Mouse (Mus musculus) gastrocnemius, postnatal 4 days (tissue): ENCODE measurements around the gene RPS10-NUDT3. TPM values are rescaled to one million over a fixed set of nuclear protein-coding genes. Genes with fewer than 3 reads are reported as not detected.
A peak's percentile ranks its signal among the peaks of the same experiment; 100 is the strongest.
"Not testable (repeated sequence)": the region's sequence is repeated elsewhere in the genome, so short reads cannot be mapped to it uniquely, and the experiment has no call there.

ENCODE experiments used
- DNase-seq, 2 experiments: peaks; one replicate each; pipeline ENCODE4 v3.0.0; 2021 to 2022; ENCODE audit warnings: low spot score in 2 of 2, mixed read lengths in 2 of 2
- total RNA-seq, 2 experiments: library from RNA; stranded (reverse); gene quantifications; 2 replicates each; pipeline ENCODE4 v1.2.3; 2021

The RPS10-NUDT3 gene
- total RNA-seq, 2 experiments from 2014 or later, result not detected

DNA sequence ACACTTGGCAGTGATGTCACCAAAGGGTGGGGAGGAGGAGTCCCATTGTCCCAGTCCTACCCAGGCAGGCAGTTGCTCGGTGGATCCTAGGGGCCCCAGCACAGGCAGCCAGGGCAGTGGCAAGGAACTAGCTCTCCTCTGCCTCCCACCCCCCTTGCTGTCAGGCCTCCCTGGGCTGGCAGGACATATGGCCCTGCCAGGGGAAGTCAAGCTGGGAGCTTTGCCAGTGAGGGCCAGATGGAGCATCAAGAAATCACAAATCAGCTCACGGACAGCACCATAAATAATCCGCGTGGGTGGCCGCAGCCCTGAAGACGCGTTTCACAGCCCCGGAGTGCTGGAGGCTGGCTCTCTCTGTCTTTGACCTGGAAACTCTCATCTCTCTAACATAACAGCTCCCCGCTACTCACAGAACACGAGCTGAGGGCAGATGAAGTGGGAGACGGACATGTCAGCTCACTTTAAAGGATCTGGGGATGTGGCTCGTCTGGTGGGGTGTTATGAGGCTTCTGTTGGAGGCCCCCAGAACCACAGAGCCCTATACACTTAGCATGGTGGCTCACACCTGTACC lies 7.6 kb upstream of the RPS10-NUDT3 start:
- peak in 1 of 2 experiments; percentile 43 for DNase-seq

DNA sequence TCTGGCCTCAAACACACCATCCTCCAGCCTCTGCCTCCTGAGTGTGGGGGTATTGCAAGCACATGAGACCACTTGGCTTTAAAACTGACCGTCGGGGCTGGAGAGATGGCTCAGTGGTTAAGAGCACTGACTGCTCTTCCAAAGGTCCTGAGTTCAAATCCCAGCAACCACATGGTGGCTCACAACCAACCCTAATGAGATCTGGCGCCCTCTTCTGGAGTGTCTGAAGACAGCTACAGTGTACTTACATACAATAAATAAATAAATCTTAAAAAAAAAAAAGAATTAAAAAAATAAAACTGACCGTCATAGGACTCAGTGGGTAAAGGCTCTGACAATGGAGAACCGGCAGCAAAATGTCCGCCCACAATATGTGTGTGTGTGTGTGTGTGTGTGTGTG lies 4.8 kb upstream of the RPS10-NUDT3 start:
- DNase-seq, result not testable (repeated sequence)

DNA sequence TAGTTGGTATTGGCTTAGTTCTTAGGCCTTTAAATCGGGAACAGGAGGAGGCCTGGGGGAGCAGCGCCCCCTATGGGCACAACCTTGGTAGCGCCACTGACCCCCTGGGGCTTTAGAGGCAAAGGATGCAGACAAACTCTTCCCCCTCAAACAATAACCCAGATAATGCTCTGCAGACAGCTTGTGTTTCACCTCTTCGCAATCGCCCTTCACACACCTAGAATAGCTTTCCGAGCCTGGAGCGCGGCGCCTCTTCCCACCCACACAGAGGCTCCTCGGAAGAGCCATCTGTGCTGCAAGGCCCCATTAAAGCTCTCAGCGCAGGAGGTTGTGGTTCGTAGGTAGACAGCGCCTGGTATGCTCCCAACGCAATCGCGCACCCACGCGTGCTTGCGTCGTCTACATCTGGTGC lies 3.9 kb upstream of the RPS10-NUDT3 start:
- no peak for DNase-seq

DNA sequence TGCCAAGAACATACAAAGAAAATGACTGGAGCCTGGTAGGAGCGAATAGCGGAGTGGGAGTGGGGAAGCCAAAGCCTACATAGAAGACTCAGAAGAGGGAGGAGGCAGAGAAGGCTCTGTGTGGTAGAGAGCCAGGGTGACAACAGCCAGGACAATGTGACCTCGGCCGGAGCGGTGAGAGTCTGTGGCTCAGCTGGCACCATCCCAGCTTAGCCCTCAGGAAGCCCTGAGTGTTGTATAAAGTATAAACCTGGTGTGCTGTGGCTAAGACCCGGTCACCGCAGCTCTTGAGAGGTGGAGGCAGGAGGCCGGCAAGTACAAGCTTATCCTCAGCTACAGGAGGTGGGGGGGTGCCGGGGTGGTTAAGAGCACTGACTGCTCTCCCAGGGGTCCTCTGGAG lies 2.3 kb upstream of the RPS10-NUDT3 start:
- no peak for DNase-seq

DNA sequence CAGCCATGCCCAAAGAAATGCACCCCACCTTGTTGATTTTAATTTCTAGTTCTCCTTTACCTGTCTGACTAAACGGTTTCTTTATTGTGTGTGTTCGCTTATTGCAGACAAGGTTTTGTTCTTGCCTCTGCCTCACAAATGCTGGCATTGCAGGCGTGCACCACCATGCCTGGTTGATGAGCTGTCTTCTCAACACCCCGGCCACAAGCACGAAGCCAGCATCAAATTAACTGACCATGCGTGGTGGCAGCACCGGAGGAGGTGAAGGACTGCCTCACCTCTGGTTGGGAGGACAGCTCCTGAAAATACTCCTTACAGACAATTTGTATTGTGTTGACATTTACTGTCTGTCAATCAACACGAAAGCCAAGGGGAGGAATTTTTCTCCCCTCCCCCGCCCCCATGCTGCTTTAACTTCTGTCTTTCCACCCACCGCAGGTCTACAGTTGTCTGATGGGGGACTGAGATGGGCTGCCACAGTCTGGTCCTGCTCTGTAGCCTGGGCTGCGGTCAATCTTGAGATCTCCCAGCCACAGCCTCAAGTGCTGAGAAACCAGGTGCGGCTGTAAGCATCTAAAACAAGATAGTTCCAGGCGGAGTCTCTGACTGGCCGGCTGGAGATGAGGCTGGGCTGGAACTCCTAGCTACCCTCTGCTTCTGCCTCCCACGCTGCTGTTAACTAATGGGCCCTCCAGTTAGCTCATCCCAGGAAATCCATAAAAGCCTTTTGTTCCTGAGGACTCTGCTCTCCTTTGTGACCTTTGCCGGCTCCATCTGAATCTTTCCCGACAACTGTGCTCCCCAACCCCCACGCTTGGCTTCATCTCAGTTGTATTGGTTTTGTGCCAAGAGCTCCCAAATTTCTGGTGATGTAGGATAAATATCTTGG lies 1.4 kb upstream of the RPS10-NUDT3 start, which contains the start of gene Rps10:
Rps10 (minus strand) TSS at position 538 of the 889 bp plus-strand sequence.
- no peak for DNase-seq

DNA sequence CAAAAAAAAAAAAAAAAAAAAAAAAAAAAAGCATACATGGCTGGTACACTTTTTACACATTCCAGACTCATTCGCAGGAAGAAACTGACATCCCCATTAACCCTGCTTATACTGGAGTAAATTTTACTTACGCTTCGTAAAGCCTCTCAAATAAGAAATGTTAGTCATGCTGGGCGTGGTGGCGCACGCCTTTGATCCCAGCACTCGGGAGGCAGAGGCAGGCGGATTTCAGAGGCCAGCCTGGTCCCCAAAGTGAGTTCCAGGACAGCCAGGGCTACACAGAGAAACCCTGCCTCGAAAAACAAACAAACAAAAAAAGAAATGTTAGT lies 517 bp upstream of the RPS10-NUDT3 start:
- not testable (repeated sequence) for DNase-seq

DNA sequence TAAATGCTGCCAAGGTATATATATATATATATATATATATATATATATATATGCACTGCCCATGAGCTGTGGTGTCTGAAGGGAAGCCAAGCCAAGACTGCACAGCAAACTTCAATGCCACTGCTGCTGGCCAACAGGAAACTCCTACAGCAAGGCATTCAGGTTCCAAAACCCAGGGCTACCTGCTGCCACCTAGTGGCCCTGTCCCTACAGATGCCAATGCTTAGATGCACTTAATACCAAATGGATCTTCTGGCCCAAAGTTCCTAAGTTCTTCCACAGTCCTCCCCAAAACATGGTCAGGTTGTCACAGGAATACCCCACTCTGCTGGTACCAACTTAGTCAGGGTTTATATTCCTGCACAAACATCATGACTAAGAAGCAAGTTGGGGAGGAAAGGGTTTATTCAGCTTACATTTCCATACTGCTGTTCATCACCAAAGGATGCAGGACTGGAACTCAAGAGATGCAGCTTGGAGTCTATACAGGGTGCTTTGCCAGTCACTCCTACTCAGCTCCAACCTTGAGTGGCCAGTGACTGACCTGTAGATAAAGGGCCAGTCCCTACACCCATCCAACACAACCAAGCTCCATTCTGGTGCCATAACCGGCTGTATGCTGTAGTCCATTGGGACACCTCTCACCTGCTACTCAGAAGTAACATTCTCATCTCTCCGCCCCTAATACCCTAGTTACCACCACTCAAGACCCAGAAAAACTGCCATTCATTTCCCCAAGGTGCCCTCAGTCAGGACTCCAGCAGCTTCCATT lies 5.6 kb downstream of the RPS10-NUDT3 start:
- peak in 1 of 2 experiments; percentile 75 for DNase-seq

DNA sequence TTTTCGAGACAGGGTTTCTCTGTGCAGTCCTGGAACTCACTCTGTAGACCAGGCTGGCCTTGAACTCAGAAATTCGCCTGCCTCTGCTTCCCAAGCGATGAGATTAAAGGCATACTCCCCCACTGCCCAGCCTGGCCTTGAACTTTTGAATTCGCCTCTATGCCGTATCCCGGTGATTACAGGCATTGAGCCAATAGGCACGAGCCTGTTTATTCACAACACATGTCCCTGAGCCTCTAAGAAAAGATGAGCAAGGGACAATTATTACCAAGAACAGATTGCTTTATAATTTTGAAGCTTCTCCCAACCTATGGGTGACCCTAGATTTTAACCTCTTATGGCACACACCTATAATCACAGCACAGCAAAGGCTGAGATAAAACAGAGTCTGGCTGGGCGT lies 6.6 kb downstream of the RPS10-NUDT3 start:
- no peak for DNase-seq

DNA sequence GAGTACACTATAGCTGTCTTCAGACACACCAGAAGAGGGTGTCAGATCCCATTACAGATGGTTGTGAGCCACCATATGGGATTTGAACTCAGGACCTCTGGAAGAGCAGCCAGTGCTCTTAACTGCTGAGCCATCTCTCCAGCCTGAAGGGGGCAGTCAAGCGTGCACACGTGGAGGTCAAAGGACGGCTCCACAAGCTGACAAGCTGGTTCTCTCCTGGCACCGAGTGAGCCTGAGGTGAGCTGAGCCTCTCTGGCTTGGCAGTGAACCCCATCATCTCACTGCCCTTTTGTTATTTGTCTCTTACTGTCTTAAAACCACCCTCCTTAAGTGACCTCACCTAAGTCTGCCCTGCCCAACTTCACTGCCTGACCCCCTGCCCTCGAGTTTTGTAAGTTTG lies 7.6 kb downstream of the RPS10-NUDT3 start:
- DNase-seq, result no peak

DNA sequence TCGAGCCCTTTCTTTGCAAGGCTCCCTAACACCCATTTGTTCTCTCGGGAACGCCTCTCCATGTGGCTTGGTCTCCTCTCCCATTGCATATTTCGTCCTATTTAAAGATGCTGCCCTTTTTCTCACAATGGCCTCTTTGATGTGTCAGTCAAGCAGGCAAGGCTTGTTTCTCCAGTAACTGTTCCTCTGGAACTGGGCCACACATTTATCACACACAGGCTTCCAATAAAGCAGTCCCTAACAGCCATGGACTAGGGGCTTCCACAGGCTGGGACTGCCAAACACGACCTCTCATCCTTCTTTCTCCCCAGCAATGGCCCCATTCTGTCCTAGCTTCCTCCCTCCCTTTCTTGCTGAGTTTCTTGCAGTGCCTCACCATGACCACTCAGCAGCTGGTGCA lies 8.3 kb downstream of the RPS10-NUDT3 start:
- DNase-seq, result no peak

DNA sequence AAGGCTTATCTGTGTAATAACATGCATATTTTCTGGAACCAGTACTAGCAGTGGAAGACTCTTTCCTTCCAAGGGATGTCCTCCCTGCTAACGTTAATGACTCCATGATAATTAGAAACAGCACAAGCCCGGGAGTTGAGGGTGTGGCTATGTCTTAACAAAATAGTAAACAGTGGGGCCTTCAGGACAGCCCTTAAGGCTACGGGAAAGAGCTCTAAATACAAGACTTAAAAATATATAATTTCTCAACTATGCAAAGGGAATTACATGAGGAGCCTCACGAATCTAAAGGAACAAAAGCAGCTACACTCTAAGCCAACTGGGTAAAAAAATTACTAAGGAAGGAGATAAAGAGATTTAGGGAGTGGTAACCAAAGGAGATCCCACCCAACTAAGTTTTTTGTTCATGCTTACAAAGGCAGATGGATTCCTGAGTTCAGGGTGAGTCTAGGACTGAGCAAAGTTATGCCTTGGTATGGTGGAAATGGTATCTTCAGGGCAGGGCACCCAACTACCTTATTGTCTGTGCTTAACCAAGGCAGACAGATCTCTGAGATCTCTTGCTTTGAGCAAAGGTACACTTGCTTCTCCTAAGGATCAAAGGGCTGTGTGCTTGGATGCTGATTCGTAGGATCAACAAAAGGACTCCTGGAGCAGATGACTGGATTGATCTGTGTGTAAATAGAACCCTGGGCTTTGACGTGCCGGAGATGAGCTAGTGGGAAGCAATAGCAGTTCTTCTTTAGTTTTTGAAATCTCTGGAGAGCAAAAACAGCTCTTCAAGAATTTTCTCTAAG lies 9.4 kb downstream of the RPS10-NUDT3 start:
- DNase-seq, result no peak

DNA sequence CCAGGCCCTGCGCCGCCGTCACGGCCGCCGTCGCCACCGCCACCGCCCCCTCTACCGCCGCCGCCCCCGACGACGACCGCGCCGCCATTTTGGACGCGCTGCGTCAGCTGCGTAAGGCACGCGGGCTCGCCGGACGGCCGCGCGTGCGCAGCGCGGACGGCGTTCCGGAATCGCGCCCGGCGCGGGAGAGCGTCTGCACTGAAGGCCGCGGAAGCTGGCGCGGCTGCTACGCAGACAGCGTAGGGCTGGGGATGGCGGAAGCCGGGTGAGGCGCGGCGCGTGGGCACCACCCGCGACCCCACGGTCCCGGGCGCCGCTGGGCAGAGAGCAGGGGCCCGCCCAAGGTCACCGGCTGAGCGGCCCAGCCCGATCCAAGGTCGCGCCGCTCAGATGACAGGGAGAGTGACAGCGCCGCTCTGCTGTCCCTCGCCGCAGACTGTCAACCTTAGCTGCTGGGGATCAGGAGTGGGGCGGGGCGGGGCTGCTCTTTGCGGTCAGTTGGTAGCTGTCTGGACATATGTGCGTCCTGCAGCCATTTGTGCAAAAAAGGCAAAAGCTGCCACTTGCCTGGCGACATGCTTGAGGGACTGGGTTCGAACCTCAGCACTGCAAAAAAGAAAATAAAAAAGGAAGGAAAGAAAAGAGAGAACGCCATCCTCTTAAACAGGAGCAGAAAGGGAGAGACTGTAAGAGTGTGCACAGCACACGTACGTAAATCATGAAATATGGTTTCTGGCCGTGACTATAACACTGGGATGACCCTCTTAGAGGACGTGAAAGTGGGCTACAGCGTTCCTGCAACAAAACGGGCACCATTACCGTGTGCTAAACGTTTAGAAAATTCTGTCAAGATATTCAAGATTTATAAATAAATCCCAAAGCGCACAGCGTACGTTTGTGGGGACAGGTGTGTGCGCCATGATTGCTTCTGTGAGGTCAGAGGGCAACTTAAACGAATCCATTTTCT lies 11.4 kb downstream of the RPS10-NUDT3 start, which contains the start of gene Nudt3:
Nudt3 (minus strand) TSS at position 136 of the 967 bp plus-strand sequence.
- peak; percentile 83 to 90 for DNase-seq

DNA sequence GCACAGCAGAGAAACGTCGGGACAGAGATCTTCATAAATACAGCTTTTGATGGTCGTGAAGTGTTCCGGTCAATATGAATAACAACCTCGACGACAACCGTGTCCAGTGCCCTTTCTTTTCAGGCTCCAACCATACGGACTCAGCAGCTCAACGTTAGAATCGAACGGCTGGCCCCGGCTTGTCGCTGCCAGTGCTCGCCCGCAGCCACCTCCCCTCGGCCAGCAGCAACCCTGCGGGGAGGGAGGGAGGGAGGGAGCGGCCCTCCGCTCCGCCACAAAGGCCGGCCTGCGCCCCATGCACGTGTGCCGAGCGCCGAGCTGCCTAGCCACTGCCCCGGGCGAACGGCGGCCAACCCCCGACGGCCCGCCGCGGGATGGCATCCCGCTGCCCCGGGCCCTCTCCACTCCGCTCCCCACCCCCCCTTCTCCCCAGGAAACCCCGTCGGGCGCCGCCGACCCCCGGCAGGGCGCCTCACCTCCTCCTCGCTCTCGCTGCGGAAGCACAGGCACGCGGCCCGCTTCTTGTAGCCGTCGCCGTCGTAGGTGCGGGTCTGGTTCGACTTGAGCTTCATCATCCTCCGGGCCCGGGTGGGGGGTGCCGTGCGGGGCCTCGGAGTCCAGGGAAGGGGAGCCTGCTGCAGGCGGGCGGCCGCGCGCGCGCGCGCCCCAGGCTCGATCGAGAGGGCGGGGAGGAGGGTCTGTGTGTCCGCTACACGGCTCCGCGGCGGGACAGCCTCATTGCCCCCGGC lies 12.2 kb downstream of the RPS10-NUDT3 start:
- DNase-seq, result peak in 1 of 2 experiments; percentile 56

DNA sequence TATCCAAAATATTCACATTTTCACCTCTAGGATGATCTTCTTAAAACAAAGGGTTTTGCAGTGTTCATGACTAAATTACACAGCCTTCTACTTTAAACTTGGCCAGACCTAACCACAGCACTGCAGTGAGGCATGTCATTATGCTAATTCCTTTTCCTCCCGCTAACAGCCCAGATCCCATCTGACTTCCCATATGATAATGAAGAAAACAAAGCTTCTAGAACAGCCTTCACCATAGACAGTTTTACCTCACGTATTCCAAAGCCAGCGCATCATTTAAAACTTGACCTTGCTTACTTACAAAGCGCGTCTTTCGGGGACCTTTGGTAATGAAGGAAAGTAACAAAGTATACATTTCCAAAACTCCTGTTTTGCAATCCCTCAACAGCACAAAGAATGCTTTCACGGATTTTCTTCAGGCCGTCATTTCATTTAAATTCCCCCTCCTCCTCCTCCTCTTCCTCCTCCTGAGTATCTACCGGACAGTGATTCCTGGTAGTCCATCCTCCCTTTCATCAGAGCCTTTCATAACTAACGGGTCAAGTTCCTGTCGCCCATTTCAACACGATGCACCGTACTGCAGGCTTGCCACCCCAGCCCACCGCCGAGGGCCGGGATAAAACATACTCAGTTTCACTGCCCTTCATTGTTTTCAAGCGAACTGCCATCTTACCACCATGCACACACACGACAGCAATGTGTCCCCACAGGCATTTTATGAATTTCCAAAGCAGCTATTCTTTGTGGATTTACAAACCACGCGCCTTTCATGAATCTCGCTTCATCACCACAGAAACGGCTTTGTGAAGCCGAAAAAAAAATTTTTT lies 13.1 kb downstream of the RPS10-NUDT3 start:
- no peak for DNase-seq

DNA sequence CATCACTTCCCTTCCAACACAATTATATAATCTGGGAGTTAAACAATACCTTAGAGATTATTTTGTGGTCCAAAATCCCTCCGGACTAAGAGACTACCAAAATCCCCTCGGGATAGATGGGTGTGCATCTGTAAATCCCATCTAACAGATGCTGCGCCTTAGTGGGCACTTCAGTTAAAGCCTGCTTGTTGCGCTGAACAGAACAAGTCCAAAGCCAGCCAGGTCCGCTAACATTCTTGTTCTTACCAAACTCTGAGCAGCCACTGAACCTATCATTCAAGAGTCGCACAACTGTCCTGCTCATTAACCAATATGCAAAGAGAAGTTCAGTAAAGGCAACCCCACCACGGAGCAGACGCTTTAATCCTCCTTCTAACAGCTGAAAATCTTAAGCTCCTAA lies 13.9 kb downstream of the RPS10-NUDT3 start:
- no peak for DNase-seq

DNA sequence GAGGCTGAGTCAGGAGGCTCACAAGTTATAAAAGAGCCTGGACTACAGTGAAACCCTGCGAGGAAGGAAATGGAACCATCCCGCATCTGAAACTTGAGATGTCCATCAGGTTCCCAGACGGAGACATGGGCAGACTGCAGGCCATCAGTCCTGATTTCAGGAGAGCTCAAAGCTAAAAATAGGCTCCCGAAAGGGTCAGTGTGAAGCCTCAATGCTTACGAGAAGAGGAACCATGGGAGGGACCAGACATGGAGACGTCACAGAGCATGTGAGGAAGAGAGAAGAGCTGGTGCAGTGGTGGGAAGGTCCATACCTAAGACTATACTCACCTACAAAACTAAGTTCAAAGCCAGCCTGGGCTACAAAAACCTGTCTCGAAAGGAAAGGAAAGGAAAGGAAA lies 19.6 kb downstream of the RPS10-NUDT3 start:
- no peak for DNase-seq

DNA sequence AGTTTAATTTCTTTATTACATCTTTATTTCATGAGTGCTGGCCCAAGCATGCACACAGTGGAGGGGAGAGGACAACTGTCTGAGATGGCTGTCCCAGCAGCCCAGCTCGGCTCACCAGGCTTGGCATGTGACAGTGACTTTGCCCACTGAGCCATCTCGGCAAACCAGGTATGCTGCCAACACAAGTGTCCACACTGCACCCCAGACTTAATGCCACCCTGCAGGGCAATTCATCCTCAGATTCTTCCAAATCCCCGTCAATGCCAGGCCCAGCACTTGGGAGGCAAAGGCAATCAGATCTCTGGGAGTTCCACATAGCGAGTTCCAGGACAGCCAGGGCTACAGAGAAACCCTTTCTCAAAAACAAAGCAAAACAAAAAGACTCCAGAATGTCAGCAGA lies 22.0 kb downstream of the RPS10-NUDT3 start:
- DNase-seq, result no peak

DNA sequence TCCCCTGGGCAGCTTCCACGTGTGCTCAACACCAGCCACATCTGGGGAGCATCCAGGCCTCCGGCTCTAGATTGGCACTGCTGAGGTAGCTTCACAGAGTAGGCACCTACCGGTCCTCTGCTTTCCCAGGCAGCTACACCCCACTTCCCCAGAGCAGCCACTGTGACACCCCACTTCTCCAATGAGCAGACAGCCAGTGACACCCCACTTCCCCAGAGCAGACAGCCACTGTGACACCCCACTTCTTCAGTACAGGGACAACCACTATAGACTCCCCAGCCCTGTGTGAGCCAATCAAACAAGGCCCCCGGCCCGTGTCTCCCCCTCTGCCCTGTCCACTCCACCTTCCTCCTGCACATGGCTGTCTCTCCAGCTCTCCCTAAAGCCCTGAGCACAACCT lies 23.0 kb downstream of the RPS10-NUDT3 start:
- DNase-seq, result no peak
